Mouse (Mus musculus) embryonic stem cell, embryonic (primary cell): ENCODE results near the gene Pfn1.

Experiments used
- CTCF ChIA-PET, 4 experiments: fragments of 300-600 bp in 2 of 4; fragments of 350-600 bp in 2 of 4; sonication (Branson Sonifier 250); formaldehyde crosslinking; loops; one replicate each; lab custom pipeline; 2022; ENCODE audit warnings: inconsistent platforms in 2 of 4; lab: Charles Lee
- POLR2A ChIA-PET, 4 experiments: fragments of 300-600 bp in 2 of 4; fragments of 350-600 bp in 2 of 4; sonication (Branson Sonifier 250); formaldehyde crosslinking; loops; one replicate each; lab custom pipeline; 2022; ENCODE audit warnings: antibody characterized with exemption in 4 of 4, inconsistent platforms in 1 of 4; lab: Charles Lee

The Pfn1 gene

DNA sequence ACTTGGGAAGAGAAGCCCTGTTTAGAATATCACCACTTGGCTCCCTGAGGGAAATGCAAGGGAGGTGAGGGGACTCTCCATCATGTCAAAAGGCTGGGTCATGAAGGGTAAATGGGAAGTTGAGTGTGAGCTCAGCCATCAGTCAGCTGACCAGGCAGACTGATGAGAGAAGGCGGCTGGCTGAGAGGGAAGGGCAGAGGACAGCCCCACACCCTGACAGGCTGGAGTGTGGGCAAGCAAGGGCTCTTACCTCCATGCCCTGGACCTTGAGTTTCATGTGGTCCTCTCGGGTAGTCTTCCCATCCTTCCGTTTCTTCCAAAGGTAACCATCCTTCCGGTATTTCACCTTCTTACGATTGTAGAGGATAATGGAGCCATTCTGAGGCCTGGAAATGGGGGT lies 29.2 kb upstream of the Pfn1 start:
- CTCF ChIA-PET = no interaction called here

DNA sequence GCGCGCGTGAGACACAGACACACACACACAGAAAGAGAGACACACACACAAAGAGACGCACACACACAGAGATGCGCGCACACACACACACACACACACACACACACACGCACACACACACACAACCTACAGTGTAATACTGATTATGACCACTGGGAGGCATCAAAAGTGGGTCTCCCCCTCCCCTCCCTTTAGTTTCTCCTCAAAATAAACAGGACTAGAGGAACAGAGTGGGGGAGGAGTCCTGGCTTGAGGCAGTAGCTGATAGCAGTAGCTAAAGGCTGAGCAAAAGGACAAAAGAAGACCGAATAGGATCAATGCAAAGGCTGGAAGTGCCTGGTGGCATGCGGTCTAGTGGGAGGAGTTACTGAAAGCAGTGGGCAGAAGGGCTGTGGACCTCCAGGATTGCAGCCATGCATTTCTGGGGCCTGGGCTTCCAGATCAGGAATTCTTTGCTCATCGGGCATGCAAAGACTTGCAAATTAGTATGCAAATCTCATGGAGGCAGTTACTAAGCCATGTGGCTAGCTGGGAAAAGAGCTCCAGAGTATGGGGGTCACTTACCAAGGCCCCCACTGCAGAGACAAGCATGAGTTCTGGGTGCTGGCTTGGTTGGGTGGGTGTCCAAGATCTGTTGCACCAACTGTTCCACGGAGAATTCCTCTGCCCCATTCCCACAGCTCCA lies 27.6 kb upstream of the Pfn1 start:
- ChIA-PET CTCF (interaction anchor here (0.5 to 3.3 kb wide), 29 partner anchors 9 to 1612 kb away, joined by 3 to 40 read pairs (median 4); partner anchors contain the start of genes Kif1c (in 2 of the 4), Spag7 (in 2 of the 4), Gltpd2 (in 1 of the 4) and Gm21988 (in 1 of the 4)), POLR2A (interaction anchor here in 3 of 4 experiments (0.6 to 10.0 kb wide), 37 partner anchors 8 to 701 kb away, joined by 3 to 146 read pairs (median 4); partner anchors contain the start of genes Inca1 (in 3 of the 3), Kif1c (in 3 of the 3), Rnf167 (in 3 of the 3) and Slc25a11 (in 3 of the 3))

More for the DNA sequence above, 29.2 kb upstream of the Pfn1 start:
- POLR2A ChIA-PET = interaction anchor here in 3 of 4 experiments (0.6 to 10.0 kb wide), 7 partner anchors 9 to 37 kb away, joined by 4 to 146 read pairs (median 7); partner anchors contain the start of genes Spag7 (in 2 of the 3), Inca1 (in 1 of the 3), Kif1c (in 1 of the 3) and Rnf167 (in 1 of the 3)

DNA sequence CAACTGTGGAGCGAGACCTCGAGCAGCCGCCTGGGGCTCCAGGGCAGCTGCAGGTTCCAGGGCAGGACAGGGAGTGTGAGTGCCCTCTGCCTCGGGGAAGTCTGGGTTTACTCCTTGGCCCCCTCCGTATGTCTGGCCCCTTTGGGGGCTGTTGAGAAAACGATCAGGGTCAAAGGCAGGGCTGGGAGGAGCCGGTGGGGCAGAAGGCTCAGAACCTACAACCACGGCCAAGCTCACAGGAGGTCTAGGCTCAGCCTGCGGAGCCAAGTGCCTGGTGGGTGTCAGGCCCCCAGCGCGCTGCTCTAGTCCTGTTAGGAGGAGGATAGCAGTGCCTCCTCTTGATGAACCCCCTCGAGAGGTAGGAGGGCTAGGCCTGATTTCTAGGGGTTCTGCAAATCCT lies 26.7 kb upstream of the Pfn1 start:
- CTCF ChIA-PET = interaction anchor here in 3 of 4 experiments (0.7 to 3.3 kb wide), 11 partner anchors 8 to 394 kb away, joined by 3 to 40 read pairs (median 3); partner anchors contain the start of gene Spag7 (in 1 of the 3)

DNA sequence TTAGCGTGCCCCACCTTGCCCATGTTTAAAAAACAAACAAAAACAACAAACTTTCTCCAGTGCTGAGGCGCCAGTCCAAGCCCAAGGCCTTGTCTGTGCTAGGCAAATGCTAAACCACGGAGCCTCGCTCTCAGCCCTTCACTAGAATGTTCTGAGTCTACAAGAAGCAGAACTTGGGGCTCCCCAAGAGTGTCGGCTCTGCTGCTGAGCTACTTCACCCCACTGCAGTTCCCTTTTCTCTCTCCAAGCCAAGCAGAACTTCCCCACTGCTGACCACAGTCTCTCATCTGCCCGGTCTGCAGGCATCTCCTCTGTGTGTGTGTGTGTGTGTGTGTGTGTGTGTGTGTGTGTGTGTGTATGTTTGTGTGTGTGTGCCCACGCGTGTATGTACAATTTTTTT lies 25.4 kb upstream of the Pfn1 start:
- ChIA-PET POLR2A (interaction anchor here in 2 of 4 experiments (1.0 to 10.0 kb wide), 11 partner anchors 8 to 159 kb away, joined by 3 to 146 read pairs (median 4); partner anchors contain the start of genes Rnf167 (in 2 of the 2), Slc25a11 (in 2 of the 2), Spag7 (in 2 of the 2) and Camta2 (in 1 of the 2)), CTCF (interaction anchor here in 2 of 4 experiments (0.6 to 3.3 kb wide), 4 partner anchors 11 to 98 kb away, joined by 9 to 40 read pairs (median 13); partner anchors contain the start of gene Spag7 (in 1 of the 2))

More for the DNA sequence above, 26.7 kb upstream of the Pfn1 start:
- POLR2A ChIA-PET = interaction anchor here (0.6 to 10.0 kb wide), 26 partner anchors 11 to 338 kb away, joined by 3 to 146 read pairs (median 4); partner anchors contain the start of genes Spag7 (in 3 of the 4), Rnf167 (in 2 of the 4), Slc25a11 (in 2 of the 4) and Derl2 (in 1 of the 4)

DNA sequence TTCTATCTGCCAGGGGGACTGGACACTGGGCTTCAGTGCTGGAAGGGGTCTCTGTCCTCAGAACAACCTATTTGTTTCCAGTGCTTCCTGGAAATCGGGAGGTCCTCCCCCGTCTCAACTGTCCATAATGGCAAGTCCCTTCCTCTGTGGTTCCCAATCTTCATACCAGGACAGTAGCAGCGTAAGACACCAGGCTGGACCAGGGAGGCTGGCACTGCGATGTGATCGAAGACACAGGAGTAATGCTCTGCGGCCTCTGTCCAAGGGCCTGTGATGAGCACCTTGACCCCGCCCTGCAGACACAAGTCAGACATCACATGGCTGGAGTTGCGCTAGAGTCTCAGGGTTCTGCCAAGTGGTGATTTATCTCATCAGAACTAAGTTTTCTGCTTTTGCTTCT lies 24.9 kb upstream of the Pfn1 start:
- POLR2A ChIA-PET = interaction anchor here in 3 of 4 experiments (0.6 to 10.0 kb wide), 5 partner anchors 9 to 1622 kb away, joined by 3 to 146 read pairs (median 24); partner anchors contain the start of genes Spag7 (in 2 of the 3), Camta2 (in 1 of the 3), Rnf167 (in 1 of the 3) and Slc25a11 (in 1 of the 3)
- CTCF ChIA-PET = interaction anchor here in 1 of 4 experiments (0.7 to 3.1 kb wide), 2 partner anchors 98 to 163 kb away, joined by 3 to 9 read pairs; no protein-coding TSS in a partner anchor

DNA sequence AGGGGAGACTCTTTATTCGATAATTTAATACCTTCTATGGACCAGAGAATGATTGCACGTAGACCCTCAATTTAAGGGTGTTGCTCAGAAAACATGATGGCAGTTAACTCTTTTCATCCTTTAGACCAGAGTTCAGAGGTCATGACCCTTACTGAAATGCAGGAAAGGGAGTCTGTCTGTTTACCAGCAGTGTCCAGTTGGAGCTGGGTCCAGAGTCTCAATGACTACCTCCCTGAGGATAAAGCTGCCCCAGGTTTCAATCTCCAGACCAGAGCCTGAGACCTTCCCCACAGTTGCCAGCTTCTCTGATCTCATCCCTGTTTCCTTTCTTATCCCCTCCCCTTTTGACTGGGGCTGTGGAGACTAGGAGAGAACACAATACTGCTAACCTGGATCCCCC lies 24.1 kb upstream of the Pfn1 start:
- POLR2A ChIA-PET = interaction anchor here in 3 of 4 experiments (0.6 to 10.0 kb wide), 8 partner anchors 9 to 1621 kb away, joined by 3 to 146 read pairs (median 7); partner anchors contain the start of genes Spag7 (in 3 of the 3), Rnf167 (in 2 of the 3), Slc25a11 (in 2 of the 3) and Kif1c (in 1 of the 3)
- CTCF ChIA-PET = interaction anchor here in 2 of 4 experiments (0.5 to 1.7 kb wide), 4 partner anchors 9 to 162 kb away, joined by 3 to 8 read pairs (median 5); partner anchors contain the start of gene Camta2 (in 2 of the 2)

DNA sequence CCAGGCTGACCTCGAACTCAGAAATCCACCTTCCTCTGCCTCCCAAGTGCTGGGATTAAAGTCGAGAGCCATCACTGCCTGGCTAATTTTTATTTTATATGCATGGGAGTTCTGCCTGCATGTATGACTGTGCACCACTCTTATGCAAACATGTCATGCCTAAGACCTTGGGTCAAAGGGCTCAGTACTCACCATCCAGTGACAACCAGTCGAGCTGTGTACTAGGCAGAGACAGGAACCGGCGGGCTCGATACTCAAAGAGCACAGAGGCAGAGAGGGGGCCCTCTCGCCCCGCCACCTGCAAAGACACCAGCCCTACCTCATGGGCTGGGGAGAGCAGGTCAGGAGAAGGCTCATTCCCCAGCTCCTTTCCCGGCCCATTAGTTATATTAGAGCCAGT lies 23.6 kb upstream of the Pfn1 start:
- ChIA-PET CTCF (interaction anchor here in 3 of 4 experiments (0.5 to 1.7 kb wide), 5 partner anchors 9 to 108 kb away, joined by 3 to 8 read pairs (median 3); partner anchors contain the start of gene Camta2 (in 2 of the 3)), POLR2A (interaction anchor here in 3 of 4 experiments (0.7 to 10.0 kb wide), 8 partner anchors 8 to 82 kb away, joined by 3 to 146 read pairs (median 6); partner anchors contain the start of genes Spag7 (in 3 of the 3), Rnf167 (in 2 of the 3), Slc25a11 (in 2 of the 3) and Kif1c (in 1 of the 3))

DNA sequence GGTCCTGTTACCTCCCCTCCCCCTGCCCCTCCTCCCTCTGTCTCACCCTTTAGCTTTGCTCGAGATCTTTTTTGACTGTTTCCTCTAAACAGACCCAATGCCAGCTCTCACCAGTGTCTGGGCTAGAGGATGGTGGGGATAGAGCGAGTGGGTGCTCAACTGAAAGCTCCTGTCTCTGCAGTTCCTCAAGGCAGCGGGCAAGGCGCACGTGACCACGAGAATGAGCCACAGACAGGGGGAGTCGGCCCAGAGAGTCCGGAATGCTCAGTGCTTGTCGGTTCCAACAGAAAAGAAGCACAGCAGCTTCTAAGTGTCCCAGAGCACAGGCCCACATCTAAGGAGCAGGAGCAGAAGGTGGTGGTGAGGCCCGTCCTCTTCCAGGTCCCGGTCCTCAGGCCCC lies 20.1 kb upstream of the Pfn1 start:
- CTCF ChIA-PET = interaction anchor here (0.6 to 3.3 kb wide), 10 partner anchors 7 to 243 kb away, joined by 3 to 12 read pairs (median 6); partner anchors contain the start of genes Camta2 (in 1 of the 4) and Zfp3 (in 1 of the 4)
- POLR2A ChIA-PET = interaction anchor here (0.5 to 20.9 kb wide), 17 partner anchors 9 to 644 kb away, joined by 3 to 737 read pairs (median 4); partner anchors contain the start of genes Rnf167 (in 3 of the 4), Slc25a11 (in 3 of the 4), Camta2 (in 2 of the 4) and Eno3 (in 2 of the 4)

DNA sequence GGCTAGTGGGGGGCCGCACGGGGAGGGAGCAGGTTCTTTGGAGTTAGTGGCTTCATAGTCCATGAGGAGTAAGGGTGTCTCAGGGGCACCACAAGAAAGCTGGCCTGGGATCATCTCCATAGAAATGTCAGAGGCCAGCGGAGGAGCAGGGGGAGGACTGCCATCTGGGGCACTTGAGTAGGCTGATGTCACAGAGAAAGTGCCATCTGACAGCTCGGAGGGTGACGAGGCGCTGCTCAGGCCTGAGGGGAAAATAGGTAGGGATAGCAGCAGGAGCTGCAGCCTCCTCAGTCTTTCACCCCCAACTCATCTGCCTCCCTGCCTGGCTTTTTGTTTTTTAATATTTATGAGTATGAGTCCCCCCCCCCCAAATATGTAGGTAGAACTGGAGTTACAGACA lies 19.6 kb upstream of the Pfn1 start:
- ChIA-PET CTCF (interaction anchor here (0.6 to 3.3 kb wide), 10 partner anchors 8 to 242 kb away, joined by 3 to 12 read pairs (median 6); partner anchors contain the start of gene Camta2 (in 1 of the 4)), POLR2A (interaction anchor here (0.6 to 20.9 kb wide), 18 partner anchors 8 to 193 kb away, joined by 3 to 737 read pairs (median 4); partner anchors contain the start of genes Rnf167 (in 3 of the 4), Slc25a11 (in 3 of the 4), Camta2 (in 2 of the 4) and Eno3 (in 2 of the 4))

DNA sequence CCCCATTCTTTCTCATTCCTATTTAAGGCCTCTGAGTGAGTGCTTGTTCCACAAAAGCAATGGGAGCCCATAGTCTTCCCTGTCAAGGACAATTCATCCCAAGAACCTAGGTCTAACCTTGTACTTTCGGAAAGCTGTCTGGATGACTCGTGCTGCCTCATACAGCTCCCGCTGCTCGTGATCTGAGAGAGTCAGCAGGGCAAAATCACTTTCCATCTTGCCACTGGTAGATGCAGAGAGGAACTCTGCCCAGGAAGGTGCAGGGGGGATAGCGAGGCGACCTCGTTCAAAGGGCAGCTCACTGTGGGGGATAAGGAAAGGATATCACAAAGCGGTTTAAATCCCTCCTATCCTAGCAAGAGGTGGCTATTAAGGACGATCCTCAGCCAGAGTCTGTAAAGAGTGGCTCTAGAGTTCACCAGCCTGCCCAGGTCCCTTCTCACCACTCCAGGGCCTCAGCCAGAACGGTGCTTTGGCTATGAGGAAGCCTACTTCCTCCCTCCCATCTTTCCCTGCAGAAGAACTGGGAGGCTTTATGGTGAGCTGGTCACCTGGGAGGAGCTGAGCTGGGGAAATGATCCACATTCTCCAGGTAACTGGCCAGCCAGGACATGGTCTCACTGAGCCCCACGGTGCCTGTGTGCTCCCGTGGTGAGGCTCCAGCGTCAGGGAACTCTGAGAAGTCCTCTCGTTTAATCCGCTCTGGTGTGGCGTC lies 17.0 kb upstream of the Pfn1 start:
- CTCF ChIA-PET = interaction anchor here in 2 of 4 experiments (0.6 to 4.2 kb wide), 4 partner anchors 10 to 55 kb away, joined by 6 to 19 read pairs (median 13); partner anchors contain the start of gene Camta2 (in 1 of the 2)
- POLR2A ChIA-PET = interaction anchor here in 3 of 4 experiments (0.7 to 20.9 kb wide), 10 partner anchors 9 to 147 kb away, joined by 3 to 737 read pairs (median 90); partner anchors contain the start of genes Eno3 (in 3 of the 3), Pfn1 (in 3 of the 3), Rnf167 (in 3 of the 3) and Slc25a11 (in 3 of the 3)

DNA sequence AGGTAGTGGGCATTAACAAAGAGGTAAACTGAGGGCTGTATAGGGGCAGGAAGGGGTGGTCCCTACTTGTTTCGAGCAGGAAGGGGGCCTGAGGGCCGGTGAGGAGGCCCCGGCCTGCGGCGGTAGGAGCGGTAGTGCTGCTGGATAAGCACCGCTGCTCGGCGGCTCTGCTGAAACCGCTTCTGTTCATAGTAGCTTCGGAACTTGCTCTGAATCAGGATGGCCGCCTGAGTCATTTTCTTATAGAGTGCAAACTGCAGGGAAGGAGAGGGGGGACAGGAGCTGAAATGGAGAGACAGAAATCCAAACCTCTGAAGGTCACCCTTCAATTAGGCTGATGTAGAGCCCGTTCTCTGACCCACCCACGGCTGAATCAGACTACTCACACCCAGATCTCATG lies 16.0 kb upstream of the Pfn1 start:
- ChIA-PET POLR2A (interaction anchor here (0.5 to 20.9 kb wide), 37 partner anchors 10 to 440 kb away, joined by 3 to 737 read pairs (median 11); partner anchors contain the start of genes Eno3 (in 4 of the 4), Pfn1 (in 4 of the 4), Rnf167 (in 4 of the 4) and Slc25a11 (in 4 of the 4)), CTCF (interaction anchor here in 2 of 4 experiments (1.1 to 4.2 kb wide), 7 partner anchors 11 to 48 kb away, joined by 3 to 40 read pairs (median 19); partner anchors contain the start of genes Camta2 (in 2 of the 2), Eno3 (in 1 of the 2), Pfn1 (in 1 of the 2) and Rnf167 (in 1 of the 2))

DNA sequence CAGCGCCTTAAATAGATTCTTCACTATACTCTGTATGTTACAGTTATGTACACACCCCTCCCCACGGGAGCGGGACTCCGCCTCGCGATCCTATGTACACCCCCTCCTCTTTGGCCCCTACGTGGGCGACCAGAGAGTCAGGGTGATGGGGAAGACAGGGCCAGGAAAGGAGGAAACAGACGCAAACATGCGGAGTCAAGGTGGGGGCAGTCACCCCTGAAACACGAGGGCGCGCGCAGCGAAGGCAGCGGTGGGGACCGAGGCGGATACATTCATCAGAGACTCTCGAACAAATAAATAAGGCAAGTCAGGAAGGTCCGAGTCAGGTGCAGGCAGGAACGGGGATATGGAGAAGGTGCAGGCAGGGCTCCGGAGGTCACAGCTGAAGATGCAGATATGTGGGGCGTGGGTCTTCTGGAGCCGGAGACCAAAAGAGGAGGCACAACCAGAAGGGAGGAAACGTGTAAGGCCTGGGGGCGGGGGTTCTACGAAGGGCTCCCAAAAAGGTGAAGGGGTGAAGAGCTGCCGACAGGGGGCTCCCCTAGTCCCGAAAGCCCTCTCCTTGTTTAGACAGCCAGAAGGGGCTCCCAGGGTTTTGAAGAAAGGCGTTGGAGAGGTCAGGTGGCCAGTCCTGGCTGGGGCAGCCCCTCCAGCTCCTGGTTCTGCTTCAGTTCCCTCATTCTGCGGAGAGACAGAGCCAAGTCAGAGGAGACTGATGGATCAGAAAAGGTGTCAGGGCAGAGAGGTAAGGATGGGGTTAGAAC lies 15.3 kb upstream of the Pfn1 start:
- ChIA-PET CTCF (interaction anchor here (0.5 to 4.2 kb wide), 20 partner anchors 9 to 940 kb away, joined by 3 to 40 read pairs (median 5); partner anchors contain the start of genes Rnf167 (in 3 of the 4), Slc25a11 (in 3 of the 4), Camta2 (in 2 of the 4) and 4930544D05Rik (in 1 of the 4)), POLR2A (interaction anchor here (0.5 to 20.9 kb wide), 80 partner anchors 9 to 749 kb away, joined by 3 to 737 read pairs (median 6); partner anchors contain the start of genes Eno3 (in 4 of the 4), Pfn1 (in 4 of the 4), Rnf167 (in 4 of the 4) and Slc25a11 (in 4 of the 4))

DNA sequence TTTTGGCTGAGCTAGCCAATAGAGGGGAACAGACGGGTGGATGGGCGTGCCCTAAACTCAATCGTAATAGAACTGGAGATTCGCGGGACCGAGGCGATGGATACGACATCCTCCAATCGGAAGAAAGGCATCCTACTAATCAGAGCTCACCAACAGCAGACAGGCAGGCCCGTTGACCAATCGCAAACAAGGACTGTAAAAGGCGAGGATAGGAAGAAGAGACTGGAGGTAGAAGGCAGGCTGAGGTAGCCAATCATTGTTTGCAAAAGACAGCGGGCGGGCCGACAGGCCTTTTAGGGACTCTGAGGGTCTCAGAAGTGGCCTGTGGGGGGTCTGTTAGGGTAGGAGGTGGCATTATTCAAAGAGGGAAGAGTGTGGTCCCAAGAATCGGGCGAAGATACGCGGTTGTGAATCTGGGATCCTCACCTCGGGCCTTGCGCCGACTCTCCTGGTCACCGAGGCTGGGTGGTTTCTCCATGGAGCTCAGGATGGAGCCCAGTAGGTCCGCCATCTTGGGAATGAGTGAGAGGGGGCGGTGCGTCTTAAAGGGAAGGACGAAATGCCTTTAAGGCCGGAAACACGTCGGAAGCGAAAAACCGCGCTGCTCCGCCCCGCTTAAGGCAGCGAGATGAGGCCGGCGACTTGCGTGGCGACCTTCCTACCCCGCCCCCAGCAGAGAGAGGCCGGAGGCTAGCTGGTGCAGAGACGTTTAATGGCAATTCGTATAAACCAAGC lies 14.5 kb upstream of the Pfn1 start, which contains the start of gene Spag7:
TSS of gene Spag7 (minus strand) at position 646 of the 735 bp plus-strand sequence.
- ChIA-PET CTCF (interaction anchor here (0.5 to 4.2 kb wide), 31 partner anchors 8 to 1078 kb away, joined by 3 to 40 read pairs (median 4); partner anchors contain the start of genes Rnf167 (in 3 of the 4), Slc25a11 (in 3 of the 4), 0610010K14Rik (in 2 of the 4) and Camta2 (in 2 of the 4)), POLR2A (interaction anchor here (0.5 to 20.9 kb wide), 132 partner anchors 8 to 1742 kb away, joined by 3 to 737 read pairs (median 5); partner anchors contain the start of genes Eno3 (in 4 of the 4), Pfn1 (in 4 of the 4), Rnf167 (in 4 of the 4) and Slc25a11 (in 4 of the 4))

DNA sequence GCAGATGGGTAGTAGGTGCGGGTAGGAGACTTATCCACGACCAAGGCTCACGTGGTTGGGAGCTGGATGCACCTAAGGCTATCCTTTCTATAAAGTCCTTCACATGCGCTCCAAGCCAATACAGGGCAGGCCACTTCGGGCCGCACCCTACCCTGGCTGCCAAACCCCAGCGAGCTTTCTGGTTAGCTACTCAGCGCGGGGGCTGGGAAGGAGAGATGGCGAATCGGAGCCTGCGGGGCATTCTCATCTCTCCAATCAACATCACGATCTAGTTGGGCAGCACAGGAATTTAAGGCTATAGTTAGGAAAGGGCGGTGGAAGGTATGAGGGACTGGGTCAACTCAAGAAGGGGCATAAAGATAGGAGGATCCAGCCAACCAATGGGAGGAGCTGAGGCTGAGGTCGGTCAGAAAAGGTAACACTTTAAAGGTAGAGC lies 13.9 kb upstream of the Pfn1 start:
- CTCF ChIA-PET = interaction anchor here in 3 of 4 experiments (0.6 to 4.2 kb wide), 25 partner anchors 8 to 1078 kb away, joined by 3 to 40 read pairs (median 4); partner anchors contain the start of genes 0610010K14Rik (in 2 of the 3), Camta2 (in 2 of the 3), Rnf167 (in 2 of the 3) and Slc25a11 (in 2 of the 3)
- POLR2A ChIA-PET = interaction anchor here (0.5 to 20.9 kb wide), 121 partner anchors 8 to 1743 kb away, joined by 3 to 737 read pairs (median 5); partner anchors contain the start of genes Eno3 (in 4 of the 4), Inca1 (in 4 of the 4), Pfn1 (in 4 of the 4) and Rnf167 (in 4 of the 4)
